Mouse (Mus musculus) hematopoietic multipotent progenitor cell, adult 10-12 weeks (in vitro differentiated cells): ENCODE results near the gene Tsr2. TPM values are rescaled to one million over a fixed set of nuclear protein-coding genes. Genes with fewer than 3 reads are reported as not detected.

Experiments
- polyA plus RNA-seq: library from polyadenylated mRNA; stranded (reverse); fragments of >175 nt; gene quantifications from 2 replicates; pipeline ENCODE4 v1.2.3, GENCODE M21; 2012; ENCODE audit warnings: low replicate concordance

The Tsr2 gene
- 2.4 and 4.1 TPM in 2 replicates for polyA plus RNA-seq

GRCm38 (mm10) chrX:151096171-151097058, at the start of gene Tsr2:
TSS of gene Tsr2 (minus strand) at chrX:151096543.

DNA sequence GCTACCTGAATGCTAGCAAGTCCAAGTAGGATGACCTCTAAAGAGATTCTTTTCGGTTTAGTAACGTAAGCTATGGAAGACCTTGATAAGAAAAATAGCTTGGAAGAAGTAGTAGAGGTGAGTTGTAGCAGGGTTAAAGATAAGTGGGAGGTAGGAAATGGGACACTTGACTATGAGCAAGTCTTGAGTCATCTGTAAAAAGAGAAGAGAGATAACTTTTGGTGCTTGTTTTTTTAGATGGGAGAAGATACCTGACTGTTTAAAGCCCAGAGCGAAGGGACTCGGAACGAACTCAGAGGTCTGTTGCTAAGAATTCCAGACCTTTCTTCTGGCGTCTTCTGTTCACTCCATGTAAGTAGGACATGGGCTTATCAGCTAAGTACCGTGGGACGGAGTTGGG, 50.5 kb downstream of the Tsr2 start, which contains the start of gene Fgd1:
Gene Fgd1 (plus strand): TSS at position 301 of the 400 bp plus-strand sequence.

Other genes starting within 250 kb of the Tsr2 start
- 1.8 and 2.1 TPM in 2 replicates for gene Gnl3l, start 79.2 kb downstream of the Tsr2 start, polyA plus RNA-seq
- 0.39 TPM in 2 replicates for gene Fgd1, start 50.4 kb downstream of the Tsr2 start, polyA plus RNA-seq
- gene Wnk3, start 101.5 kb upstream of the Tsr2 start, polyA plus RNA-seq = not detected in 2 replicates
- gene Fam120c, start 247.6 kb upstream of the Tsr2 start, polyA plus RNA-seq = 1.8 and 3.8 TPM in 2 replicates